Mouse (Mus musculus): ENCODE measurements around the gene Amigo3. TPM values are rescaled to one million over a fixed set of nuclear protein-coding genes. Genes with fewer than 3 reads are reported as not detected.

Amigo3 gene
- polyA plus RNA-seq, 1 experiment from 2014 or later: 2.9 TPM

DNA sequence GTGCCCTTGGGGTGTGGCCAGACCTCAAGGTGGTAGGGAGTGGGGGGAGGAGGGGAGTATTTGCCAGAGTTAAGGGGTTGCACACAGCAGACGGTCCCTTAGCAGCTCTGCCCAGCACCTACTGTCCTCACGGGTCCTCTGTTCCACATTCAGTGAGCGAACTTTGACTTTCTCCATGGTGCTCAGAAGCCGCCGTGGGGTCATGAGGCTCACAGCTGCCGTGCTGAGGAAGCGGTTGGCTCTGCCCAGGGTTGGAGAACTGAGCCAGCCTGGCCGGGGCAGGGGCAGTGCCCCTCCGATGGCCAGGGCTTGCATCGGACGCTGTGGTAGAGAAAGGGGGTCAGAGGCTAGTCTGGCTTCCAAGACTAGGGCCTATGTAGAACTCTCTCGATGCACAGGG is 10.4 kb downstream of the Amigo3 start:
- ChIA-PET CTCF (interaction anchor here (1.7 kb wide), 1 partner anchor 159 kb away, joined by 5 read pairs; no protein-coding TSS in a partner anchor), POLR2A (no interaction called here)
- ATAC-seq: no peak
- no peaks in the 10 kb centered on the region for H3K27me3 ChIP-seq
- no peak for DNase-seq (ENCODE audit: low read depth, low spot score)
- TF ChIP-seq CTCF (IDR thresholded peaks at IDR 0.05): no peak
- in situ Hi-C loops (cut with MboI; ENCODE audit: low pct_unique_long_range_greater_than_20kb): no loop called here

DNA sequence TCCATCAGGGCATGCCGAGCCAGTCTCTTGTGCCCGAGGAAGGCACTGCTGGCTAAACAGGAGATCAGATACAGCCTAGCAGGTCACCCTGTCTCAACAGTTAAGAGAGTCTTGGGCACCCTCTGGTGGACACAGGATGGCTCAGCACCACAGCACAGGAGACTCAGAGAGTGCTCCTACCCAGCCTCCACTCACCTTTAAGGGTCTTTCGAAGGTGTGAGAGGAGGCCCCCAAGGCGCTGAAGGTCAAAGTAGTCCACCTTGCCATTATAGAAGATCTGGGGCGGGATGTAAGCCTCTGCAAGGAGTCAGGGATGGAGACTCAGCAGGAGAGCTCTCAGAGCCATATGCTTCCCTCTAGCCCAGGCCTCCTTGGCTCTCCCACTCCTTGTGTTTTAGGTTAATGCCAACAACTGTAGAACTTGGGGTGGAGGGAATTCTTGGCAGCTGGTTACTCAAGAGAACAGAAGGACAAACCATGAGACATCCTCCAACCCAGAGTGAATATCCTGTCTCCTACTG is 12.6 kb downstream of the Amigo3 start:
- TF ChIP-seq CTCF (IDR thresholded peaks at IDR 0.05): no peak
- POLR2A ChIA-PET: no interaction called here
- no peak for ATAC-seq
- in situ Hi-C loops (cut with MboI; ENCODE audit: low pct_unique_long_range_greater_than_20kb): no loop called here
- H3K27me3 ChIP-seq: no peaks in the 10 kb centered on the region
- CTCF ChIA-PET: interaction anchor here (0.7 to 3.7 kb wide), 4 partner anchors 10 to 160 kb away, joined by 3 to 14 read pairs (median 4); partner anchors contain the start of gene Mst1r
- no peak for DNase-seq (ENCODE audit: low read depth, low spot score)

DNA sequence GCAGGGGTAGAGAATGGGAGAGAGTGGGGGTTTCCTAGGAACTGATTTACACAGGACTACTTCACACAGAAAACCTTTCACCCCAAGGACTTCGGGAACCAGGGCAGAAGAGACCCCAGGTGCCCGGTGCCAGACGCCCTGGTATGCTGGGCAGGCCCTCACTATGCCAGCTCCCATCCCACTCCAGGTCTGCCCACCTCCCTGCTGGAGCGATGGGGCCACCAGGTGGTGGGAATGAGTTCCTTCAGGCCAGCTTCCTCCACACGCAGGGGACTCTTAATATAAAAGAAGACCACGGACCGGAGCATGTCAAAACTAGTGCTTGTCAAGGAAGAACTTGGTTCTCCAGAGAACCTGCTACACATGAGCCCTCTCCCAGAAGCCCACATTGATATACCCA is 14.2 kb downstream of the Amigo3 start:
- TF ChIP-seq CTCF (IDR thresholded peaks at IDR 0.05): no peak
- ATAC-seq (no peak), DNase-seq (ENCODE audit: low read depth, low spot score) (no peak)
- H3K27me3 ChIP-seq: no peaks in the 10 kb centered on the region
- POLR2A ChIA-PET: no interaction called here
- in situ Hi-C loops (cut with MboI; ENCODE audit: low pct_unique_long_range_greater_than_20kb): no loop called here
- CTCF ChIA-PET: interaction anchor here (0.9 to 3.7 kb wide), 11 partner anchors 9 to 162 kb away, joined by 3 to 14 read pairs (median 5); partner anchors contain the start of genes Amigo3 and Mst1r

DNA sequence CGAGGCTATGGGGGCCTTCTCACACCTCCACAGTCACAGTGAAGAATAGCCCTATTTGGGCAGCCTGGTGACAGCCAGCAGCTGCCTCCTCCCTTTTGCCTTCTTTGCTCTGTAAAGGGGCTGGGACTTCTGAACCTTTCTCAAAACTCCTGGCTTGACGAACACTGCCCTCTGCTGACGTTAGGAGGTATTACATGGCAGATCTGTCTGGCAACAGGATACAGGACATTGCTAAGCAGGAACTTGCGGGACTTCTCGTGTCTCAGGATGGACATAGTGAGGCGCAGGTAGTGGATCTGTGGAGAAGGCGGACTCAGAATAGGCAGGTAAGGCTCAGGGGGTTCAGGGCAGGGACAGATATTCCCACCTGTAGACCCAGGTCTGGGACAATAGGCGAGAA is 14.9 kb downstream of the Amigo3 start:
- ChIA-PET CTCF (interaction anchor here (0.9 to 3.7 kb wide), 9 partner anchors 9 to 162 kb away, joined by 3 to 14 read pairs (median 5); partner anchors contain the start of genes Amigo3 and Mst1r), POLR2A (no interaction called here)
- no peak for TF ChIP-seq CTCF (IDR thresholded peaks at IDR 0.05)
- in situ Hi-C loops (cut with MboI; ENCODE audit: low pct_unique_long_range_greater_than_20kb): no loop called here
- DNase-seq (ENCODE audit: low read depth, low spot score) (peak; percentile 31), ATAC-seq (peak; percentile 49)
- H3K27me3 ChIP-seq: no peaks in the 10 kb centered on the region

DNA sequence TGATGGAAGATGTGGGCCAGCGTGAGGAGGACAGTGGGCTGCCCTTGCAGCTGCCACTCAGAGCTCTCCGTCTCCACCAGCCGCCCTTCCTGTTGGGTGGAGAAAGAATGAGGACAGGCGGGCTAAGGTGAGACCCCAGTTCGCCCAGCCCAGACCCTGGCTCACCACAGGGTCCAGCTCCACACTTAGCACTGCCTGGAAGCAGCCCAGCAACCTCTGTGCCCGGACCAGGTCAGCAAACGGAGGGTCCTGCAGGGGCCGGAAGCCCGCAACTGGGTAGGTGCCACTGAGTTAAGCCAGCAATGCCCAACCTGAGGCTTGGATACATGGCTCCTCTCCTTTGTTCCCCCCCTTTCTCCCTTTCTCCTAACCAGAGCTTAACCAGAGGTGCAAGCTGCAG is 16.0 kb downstream of the Amigo3 start:
- ATAC-seq (no peak), DNase-seq (ENCODE audit: low read depth, low spot score) (no peak)
- TF ChIP-seq CTCF (IDR thresholded peaks at IDR 0.05): no peak
- no peaks in the 10 kb centered on the region for H3K27me3 ChIP-seq
- in situ Hi-C loops (cut with MboI; ENCODE audit: low pct_unique_long_range_greater_than_20kb): no loop called here
- CTCF ChIA-PET: interaction anchor here (1.2 to 3.7 kb wide), 3 partner anchors 9 to 164 kb away, joined by 3 to 14 read pairs (median 8); partner anchors contain the start of gene Mst1r
- POLR2A ChIA-PET: no interaction called here

DNA sequence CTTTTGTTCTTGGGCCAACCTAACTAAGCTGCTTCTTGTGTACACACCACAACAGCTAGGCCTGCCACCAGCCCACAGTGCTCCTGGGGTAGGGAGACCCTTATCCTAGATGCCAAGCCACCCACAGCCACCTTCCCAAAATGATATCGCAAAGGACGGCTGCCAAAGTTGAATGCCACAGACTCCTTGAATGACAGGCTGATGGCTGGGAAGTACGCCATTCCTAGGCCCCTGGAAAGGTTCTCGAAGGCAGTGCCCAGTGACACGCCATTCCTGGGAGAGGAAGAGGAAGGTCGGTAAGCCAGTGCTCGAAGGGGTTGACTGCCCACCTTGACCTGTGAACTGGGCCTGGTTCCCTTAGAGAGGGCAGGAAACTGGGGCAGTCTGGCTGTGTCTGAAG is 16.6 kb downstream of the Amigo3 start:
- in situ Hi-C loops (cut with MboI; ENCODE audit: low pct_unique_long_range_greater_than_20kb): no loop called here
- POLR2A ChIA-PET: interaction anchor here (1.1 kb wide), 1 partner anchor 9 kb away, joined by 4 read pairs; no protein-coding TSS in a partner anchor
- TF ChIP-seq CTCF (IDR thresholded peaks at IDR 0.05): no peak
- ATAC-seq (no peak), DNase-seq (ENCODE audit: low read depth, low spot score) (no peak)
- no peaks in the 10 kb centered on the region for H3K27me3 ChIP-seq
- CTCF ChIA-PET: interaction anchor here (1.2 to 2.6 kb wide), 2 partner anchors 9 to 14 kb away, joined by 3 to 8 read pairs; no protein-coding TSS in a partner anchor

DNA sequence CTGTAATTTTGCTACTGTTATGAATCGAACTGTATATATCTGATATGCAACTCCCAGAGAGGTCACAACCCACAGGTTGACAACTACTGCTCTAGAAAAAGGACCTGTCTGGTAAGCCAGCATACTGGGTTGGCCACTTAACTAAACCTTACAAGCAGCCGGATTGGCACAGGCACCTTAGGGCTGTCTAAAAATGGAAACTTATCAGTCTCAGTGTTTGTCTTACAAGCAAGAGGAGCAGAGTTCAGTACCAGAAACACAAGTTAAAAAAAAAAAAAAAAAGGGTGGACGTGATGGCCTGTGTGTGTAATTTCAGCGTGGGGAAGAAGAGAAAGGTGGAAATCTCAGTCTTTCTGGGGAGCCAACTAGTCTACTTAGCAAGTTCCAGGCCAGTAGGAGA is 18.8 kb downstream of the Amigo3 start:
- DNase-seq (ENCODE audit: low read depth, low spot score) (no peak), ATAC-seq (no peak)
- ChIA-PET CTCF (no interaction called here), POLR2A (no interaction called here)
- H3K27me3 ChIP-seq: no peaks in the 10 kb centered on the region
- no peak for TF ChIP-seq CTCF (IDR thresholded peaks at IDR 0.05)
- in situ Hi-C loops (cut with MboI; ENCODE audit: low pct_unique_long_range_greater_than_20kb): no loop called here

DNA sequence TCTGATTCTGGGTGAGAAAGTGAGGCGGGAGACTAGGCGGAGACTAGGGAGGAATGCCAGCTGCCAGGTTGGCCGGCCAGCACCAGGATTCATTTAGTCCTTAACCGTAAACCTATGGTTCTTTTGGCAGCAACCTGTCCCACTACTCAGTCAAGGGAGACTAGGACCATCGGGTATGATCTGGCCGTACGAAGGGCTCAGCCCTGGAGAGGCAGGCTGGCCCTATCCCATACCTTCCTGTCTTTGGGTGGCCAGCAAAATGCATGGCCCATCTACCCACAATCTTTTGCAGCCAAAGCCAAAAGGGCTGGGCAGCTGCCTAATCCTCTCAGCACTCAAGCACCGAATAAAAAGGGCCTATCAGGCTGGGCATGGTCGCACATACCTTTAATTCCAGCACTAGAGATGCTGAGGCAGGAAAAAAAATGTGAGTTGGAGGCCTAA is 19.5 kb downstream of the Amigo3 start:
- ChIA-PET CTCF (no interaction called here), POLR2A (no interaction called here)
- ATAC-seq (no peak), DNase-seq (ENCODE audit: low read depth, low spot score) (no peak)
- no peak for TF ChIP-seq CTCF (IDR thresholded peaks at IDR 0.05)
- in situ Hi-C loops (cut with MboI; ENCODE audit: low pct_unique_long_range_greater_than_20kb): no loop called here
- no peaks in the 10 kb centered on the region for H3K27me3 ChIP-seq

DNA sequence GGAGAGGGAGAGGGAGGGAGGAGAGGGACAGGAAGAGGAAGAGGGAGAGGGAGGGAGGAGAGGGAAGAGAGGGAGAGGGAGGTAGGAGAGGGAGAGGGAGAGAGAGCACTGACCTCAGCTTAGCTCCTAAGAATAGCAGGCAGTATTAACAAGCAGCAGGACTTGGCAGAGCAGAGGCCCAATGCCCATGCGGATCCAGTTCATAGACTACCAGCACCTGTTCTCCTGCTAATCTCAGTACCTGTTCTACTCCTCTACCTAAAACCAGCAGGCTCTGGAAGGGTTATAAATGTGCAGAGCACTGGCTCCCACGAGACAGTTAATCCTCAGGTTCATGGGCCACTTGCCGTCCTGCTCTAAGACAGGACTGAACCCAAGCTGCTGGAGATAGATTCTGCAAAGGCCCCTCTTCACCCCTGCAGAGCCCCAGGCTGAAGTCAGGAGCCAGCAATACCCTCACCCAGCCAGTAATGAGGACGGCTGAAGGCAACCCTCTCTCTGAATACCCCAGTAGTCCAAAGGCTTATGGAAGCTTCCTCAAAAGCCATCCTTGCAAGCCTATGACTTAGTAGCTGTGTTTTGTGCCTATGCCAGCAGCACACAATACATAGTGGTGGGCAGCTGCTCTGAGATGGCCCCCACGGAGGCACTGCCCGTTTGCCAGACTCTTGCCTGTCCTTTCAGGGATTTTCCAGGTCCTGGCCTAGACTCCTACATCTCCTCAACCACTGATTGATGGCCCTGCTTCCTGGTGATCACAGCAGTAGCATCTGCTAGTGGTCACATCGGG is 20.4 kb downstream of the Amigo3 start:
- ChIA-PET POLR2A (no interaction called here), CTCF (no interaction called here)
- in situ Hi-C loops (cut with MboI; ENCODE audit: low pct_unique_long_range_greater_than_20kb): no loop called here
- ATAC-seq: no peak
- H3K27me3 ChIP-seq: no peaks in the 10 kb centered on the region
- no peak for DNase-seq (ENCODE audit: low read depth, low spot score)
- no peak for TF ChIP-seq CTCF (IDR thresholded peaks at IDR 0.05)

DNA sequence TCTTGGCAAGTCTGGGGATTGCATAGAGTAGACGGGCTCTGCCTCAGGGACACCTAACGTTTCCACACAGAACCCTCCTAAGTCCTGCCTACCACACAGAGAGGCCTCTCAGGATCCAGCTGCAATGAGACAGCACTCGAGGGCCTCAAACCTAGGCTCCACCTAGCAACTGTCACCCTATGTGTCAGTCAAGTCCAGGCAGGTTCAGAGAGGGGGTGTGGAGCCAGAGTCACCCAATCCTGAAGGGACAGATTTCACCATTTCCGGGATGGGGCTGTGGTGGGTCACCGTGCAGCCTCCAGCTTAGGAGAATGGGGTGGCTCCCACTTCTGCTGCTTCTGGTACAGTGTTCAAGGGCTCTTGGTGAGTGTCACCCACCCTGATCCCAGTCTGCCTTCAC is 27.2 kb downstream of the Amigo3 start, which contains the start of gene Mst1:
TSS of gene Mst1 (plus strand) at position 269 of the 400 bp plus-strand sequence.
- ATAC-seq: no peak
- H3K27me3 ChIP-seq: no peaks in the 10 kb centered on the region

DNA sequence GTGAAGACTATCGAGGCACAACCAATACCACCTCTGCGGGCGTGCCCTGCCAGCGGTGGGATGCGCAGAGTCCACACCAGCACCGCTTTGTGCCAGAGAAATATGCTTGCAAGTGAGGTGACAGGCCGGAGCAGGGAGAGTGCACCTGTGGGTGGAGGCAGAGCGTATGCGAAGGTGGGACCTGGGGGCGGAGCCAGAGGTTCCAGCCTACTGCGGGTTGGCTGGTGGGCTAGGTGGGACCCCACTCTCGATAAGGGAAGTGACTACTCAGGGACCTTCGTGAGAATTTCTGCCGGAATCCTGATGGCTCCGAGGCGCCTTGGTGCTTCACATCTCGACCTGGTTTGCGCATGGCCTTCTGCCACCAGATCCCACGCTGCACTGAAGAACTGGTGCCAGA is 29.6 kb downstream of the Amigo3 start:
- no peaks in the 10 kb centered on the region for H3K27me3 ChIP-seq
- TF ChIP-seq CTCF (IDR thresholded peaks at IDR 0.05): no peak
- ChIA-PET POLR2A (no interaction called here), CTCF (no interaction called here)
- DNase-seq (ENCODE audit: low read depth, low spot score) (no peak), ATAC-seq (no peak)
- in situ Hi-C loops (cut with MboI; ENCODE audit: low pct_unique_long_range_greater_than_20kb): no loop called here

More for the DNA sequence above, 27.2 kb downstream of the Amigo3 start, which contains the start of gene Mst1:
- TF ChIP-seq CTCF (IDR thresholded peaks at IDR 0.05): no peak
- in situ Hi-C loops (cut with MboI; ENCODE audit: low pct_unique_long_range_greater_than_20kb): no loop called here
- CTCF ChIA-PET: no interaction called here
- POLR2A ChIA-PET: interaction anchor here (1.5 kb wide), 1 partner anchor 10 kb away, joined by 4 read pairs; no protein-coding TSS in a partner anchor
- DNase-seq (ENCODE audit: low read depth, low spot score): no peak

Data from Patski (cell line).